Mouse (Mus musculus) ES-E14 (cell line): ENCODE results near the gene Csk.
A peak's percentile ranks its signal among the peaks of the same experiment; 100 is the strongest.

Source experiments
- HCFC1 ChIP-seq: IDR thresholded peaks from 2 replicates; pipeline ENCODE4 v1.6.1; 2012; ENCODE audit warnings: low read length, inconsistent platforms, borderline replicate concordance; ENCODE audit not compliant: insufficient read depth
- MAFK ChIP-seq: IDR thresholded peaks from 2 replicates; pipeline ENCODE4 v1.6.1; 2014; ENCODE audit warnings: mild to moderate bottlenecking, low read depth, low read length, inconsistent platforms; ENCODE audit not compliant: insufficient read depth
- ZC3H11A ChIP-seq: IDR thresholded peaks from 2 replicates; pipeline ENCODE4 v1.6.1; 2012; ENCODE audit warnings: low read depth, mild to moderate bottlenecking, inconsistent platforms, low read length, borderline replicate concordance
- ZNF384 ChIP-seq: IDR thresholded peaks from 2 replicates; pipeline ENCODE4 v1.6.1; 2012; ENCODE audit warnings: low read depth, low read length, inconsistent platforms

DNA sequence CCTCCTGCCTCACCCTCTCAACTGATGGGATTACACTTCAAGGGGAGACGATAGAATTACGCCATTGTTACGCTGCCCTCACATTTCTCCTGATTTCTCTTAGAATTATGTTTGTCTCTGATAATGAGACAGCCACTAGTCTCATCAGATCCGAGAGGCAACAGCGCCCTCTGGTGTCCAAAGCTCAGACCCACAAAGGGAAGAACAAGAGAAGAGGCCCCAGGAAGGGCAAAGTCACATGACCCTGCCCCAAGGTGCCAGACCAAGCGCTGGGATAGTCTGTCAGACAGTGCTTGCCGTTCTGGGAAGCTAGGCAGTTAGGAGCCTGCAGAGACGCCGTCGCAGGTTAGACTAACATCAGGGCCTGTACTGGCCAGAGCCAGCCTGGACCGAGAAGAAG is 2.3 kb upstream of the Csk start:
- TF ChIP-seq ZNF384 (0 out of 2 replicates have a peak, but pooled peaks have one; percentile 19), HCFC1 (no peak), MAFK (no peak), ZC3H11A (peak; percentile 85)
